Mouse (Mus musculus) liver, adult 2 months (tissue): ENCODE results near the gene Zfp955a. TPM values are rescaled to one million over a fixed set of nuclear protein-coding genes. Genes with fewer than 3 reads are reported as not detected.
"Not testable (repeated sequence)": the region's sequence is repeated elsewhere in the genome, so short reads cannot be mapped to it uniquely, and the experiment has no call there.

ENCODE experiments used
- DNase-seq: peaks from one replicate; pipeline ENCODE4 v3.0.0-alpha.2; 2011; ENCODE audit warnings: low read depth, low spot score; ENCODE audit errors: extremely low read depth
- H3K27ac ChIP-seq: fragments of 200-500 bp; replicated peaks from 2 replicates; pipeline ENCODE4 v1.5.1; 2012; ENCODE audit warnings: low read depth, mild to moderate bottlenecking, control low read depth, inconsistent platforms, low read length; ENCODE audit not compliant: insufficient read depth
- H3K27me3 ChIP-seq: fragments of 200-500 bp; 2 replicates; pipeline ENCODE4 v1.6.1; 2012; ENCODE audit warnings: mild to moderate bottlenecking, moderate library complexity, low read length, inconsistent platforms; ENCODE audit not compliant: control insufficient read depth, insufficient read depth
- H3K36me3 ChIP-seq: fragments of 200-500 bp; 2 replicates; pipeline ENCODE4 v1.6.1; 2012; ENCODE audit warnings: low read length, inconsistent platforms; ENCODE audit not compliant: control insufficient read depth, insufficient read depth
- H3K4me1 ChIP-seq: fragments of 200-500 bp; 2 replicates; pipeline ENCODE4 v1.6.1; 2011; ENCODE audit warnings: low read length; ENCODE audit not compliant: control insufficient read depth, insufficient read depth
- H3K4me3 ChIP-seq: fragments of 200-500 bp; 2 replicates; pipeline ENCODE4 v1.5.1; 2011; ENCODE audit warnings: low read depth, mild to moderate bottlenecking, control low read depth, low read length, moderate library complexity; ENCODE audit not compliant: insufficient read depth
- H3K79me2 ChIP-seq: fragments of 200-500 bp; 2 replicates; pipeline ENCODE4 v1.6.1; 2012; ENCODE audit warnings: inconsistent platforms, mild to moderate bottlenecking, low read length, moderate library complexity; ENCODE audit not compliant: control insufficient read depth, insufficient read depth
- H3K9ac ChIP-seq: fragments of 200-500 bp; 2 replicates; pipeline ENCODE4 v1.6.1; 2012; ENCODE audit warnings: low read depth, mild to moderate bottlenecking, control low read depth, inconsistent platforms, low read length
- CTCF ChIP-seq: fragments of 200-500 bp; IDR thresholded peaks from 2 replicates; pipeline ENCODE4 v1.5.1; 2011; ENCODE audit warnings: low read depth, low read length, control low read depth
- POLR2A ChIP-seq: fragments of 200-500 bp; IDR thresholded peaks from 2 replicates; pipeline ENCODE4 v1.6.1; 2011; ENCODE audit warnings: low read length, control low read depth; ENCODE audit not compliant: insufficient read depth; ENCODE audit errors: extremely low read depth
- WGBS: fragments of 180-500 bp; shearing (Covaris S2); methylation state at CpG from one replicate; pipeline ENCODE4 v1.1.7; 2018; 5-methylcytosine and 5-hydroxymethylcytosine counted together
- polyA plus RNA-seq: library from polyadenylated mRNA; depleted of rRNA; stranded (reverse); fragments of >200 nt; gene quantifications from 2 replicates; pipeline ENCODE4 v1.2.3, GENCODE M21; 2012; rRNA removed
- total RNA-seq: library from RNA; depleted of rRNA; stranded (reverse); fragments of >200 nt; gene quantifications from 2 replicates; pipeline ENCODE4 v1.2.3, GENCODE M21; 2014; rRNA removed

The Zfp955a gene
- total RNA-seq (7.9 and 8.7 TPM in 2 replicates), polyA plus RNA-seq (0.82 and 0.88 TPM in 2 replicates)

DNA sequence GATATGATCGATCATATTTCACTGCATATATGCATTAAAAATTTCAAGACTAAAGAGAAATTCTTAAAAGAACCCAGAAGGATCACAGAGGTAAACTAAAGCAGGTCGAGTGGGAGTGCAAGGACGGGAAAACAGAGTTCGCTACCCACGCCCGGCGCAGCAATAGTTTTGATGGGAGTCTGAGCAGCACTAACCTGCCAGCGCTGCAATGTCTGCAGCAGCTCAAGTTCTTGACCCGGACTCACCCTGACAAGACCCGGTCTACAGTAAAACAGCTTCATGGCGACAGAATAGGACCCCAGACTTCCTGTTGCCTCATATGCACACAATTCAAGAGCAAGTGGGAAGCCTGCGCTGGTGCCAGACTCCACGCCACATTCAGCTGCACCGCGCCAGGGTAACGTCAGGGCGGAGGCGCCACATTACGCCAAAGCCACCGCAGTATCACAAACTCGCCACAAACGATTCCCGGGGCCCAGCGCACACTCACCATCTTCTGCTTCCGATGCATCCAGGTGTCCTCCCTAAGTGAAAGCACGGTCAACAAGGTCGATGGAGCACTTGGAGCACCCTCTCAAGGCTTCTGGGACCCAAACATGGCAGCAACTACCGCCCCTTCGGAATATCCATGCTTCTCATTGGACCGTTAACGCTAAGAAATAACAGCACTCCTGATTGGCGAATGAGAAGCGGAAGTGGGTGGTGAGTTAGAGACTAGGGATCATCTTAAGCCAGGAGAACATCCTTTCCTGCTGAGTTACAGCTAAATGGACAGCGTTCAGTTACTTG is at the start of gene Zfp955a:
Gene Zfp955a, minus strand, starts transcription at position 616 of the 789 bp plus-strand sequence.
- WGBS, result 33% methylated on average over 1 of the region's 34 CpGs
- H3K27me3 ChIP-seq, H3K4me3 ChIP-seq, H3K36me3 ChIP-seq, H3K4me1 ChIP-seq, H3K27ac ChIP-seq, DNase-seq, H3K9ac ChIP-seq, H3K79me2 ChIP-seq: not testable (repeated sequence)

GRCm38 (mm10) chr17:33289876-33290149 is 34.9 kb upstream of the Zfp955a start:
- no CpG with 5 or more reads among the region's 9 CpGs for WGBS

DNA sequence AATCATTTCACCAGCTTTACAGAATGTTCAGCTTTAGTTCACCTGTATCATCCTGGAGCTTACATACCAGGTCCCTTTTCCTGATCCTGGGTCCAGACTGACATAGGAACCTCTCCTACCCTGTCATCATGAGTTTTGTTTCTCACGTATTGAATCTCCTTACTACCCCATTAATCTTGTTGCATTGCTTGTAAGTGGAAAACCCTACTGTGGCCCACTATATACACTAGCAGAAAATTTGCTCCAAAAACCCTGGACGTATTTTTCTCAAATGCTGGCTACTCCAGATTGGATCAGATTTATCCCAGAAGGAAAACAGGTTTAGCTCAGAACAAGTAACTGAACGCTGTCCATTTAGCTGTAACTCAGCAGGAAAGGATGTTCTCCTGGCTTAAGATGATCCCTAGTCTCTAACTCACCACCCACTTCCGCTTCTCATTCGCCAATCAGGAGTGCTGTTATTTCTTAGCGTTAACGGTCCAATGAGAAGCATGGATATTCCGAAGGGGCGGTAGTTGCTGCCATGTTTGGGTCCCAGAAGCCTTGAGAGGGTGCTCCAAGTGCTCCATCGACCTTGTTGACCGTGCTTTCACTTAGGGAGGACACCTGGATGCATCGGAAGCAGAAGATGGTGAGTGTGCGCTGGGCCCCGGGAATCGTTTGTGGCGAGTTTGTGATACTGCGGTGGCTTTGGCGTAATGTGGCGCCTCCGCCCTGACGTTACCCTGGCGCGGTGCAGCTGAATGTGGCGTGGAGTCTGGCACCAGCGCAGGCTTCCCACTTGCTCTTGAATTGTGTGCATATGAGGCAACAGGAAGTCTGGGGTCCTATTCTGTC is 34.3 kb upstream of the Zfp955a start, which contains the start of gene Zfp955b:
Gene Zfp955b, plus strand, starts transcription at position 506 of the 837 bp plus-strand sequence.
- H3K36me3 ChIP-seq, H3K4me3 ChIP-seq, H3K27me3 ChIP-seq, H3K27ac ChIP-seq, H3K4me1 ChIP-seq, H3K9ac ChIP-seq, DNase-seq, H3K79me2 ChIP-seq: not testable (repeated sequence)
- WGBS, result no CpG with 5 or more reads among the region's 25 CpGs

More at GRCm38 (mm10) chr17:33289876-33290149, 34.9 kb upstream of the Zfp955a start:
- H3K9ac ChIP-seq, DNase-seq, H3K27ac ChIP-seq, H3K4me1 ChIP-seq, H3K79me2 ChIP-seq, H3K4me3 ChIP-seq, H3K27me3 ChIP-seq, H3K36me3 ChIP-seq: not testable (repeated sequence)

- no peak overlapping the region for H3K27ac ChIP-seq
- WGBS, result 84% methylated on average over 9 of the region's 9 CpGs
- no peak for TF ChIP-seq POLR2A
- no peak for TF ChIP-seq CTCF
- H3K36me3 ChIP-seq, result no peaks in the 10 kb centered on the region
- no peaks in the 10 kb centered on the region for H3K4me1 ChIP-seq
- H3K27me3 ChIP-seq, result no peaks in the 10 kb centered on the region
- no peak overlapping the region for H3K4me3 ChIP-seq
- no peak overlapping the region for H3K9ac ChIP-seq
- H3K79me2 ChIP-seq, result no peaks in the 10 kb centered on the region
- DNase-seq, result no peak
Observed at GRCm38 (mm10) chr17:33268907-33269306, 14.0 kb upstream of the Zfp955a start.

- Histone ChIP-seq H3K79me2 (no peaks in the 10 kb centered on the region), H3K9ac (no peak within 1 kb of the TSS), H3K4me3 (no peak within 1 kb of the TSS), H3K36me3 (no peaks in the 10 kb centered on the region), H3K27ac (no peak within 1 kb of the TSS), H3K4me1 (no peaks in the 10 kb centered on the region), H3K27me3 (no peaks in the 10 kb centered on the region)
- TF ChIP-seq CTCF (no peak), POLR2A (no peak)
- WGBS, result 76% methylated on average over 1 of the region's 1 CpGs
- no peak for DNase-seq
Observed at GRCm38 (mm10) chr17:33264376-33264775, 9.4 kb upstream of the Zfp955a start, which contains the start of gene Olfr63. Olfr63 (plus strand) TSS chr17:33264676.

GRCm38 (mm10) chr17:33255319-33255657 is 343 bp upstream of the Zfp955a start:
- DNase-seq, H3K27ac ChIP-seq: not testable (repeated sequence)
- WGBS, result no CpG with 5 or more reads among the region's 2 CpGs

DNA sequence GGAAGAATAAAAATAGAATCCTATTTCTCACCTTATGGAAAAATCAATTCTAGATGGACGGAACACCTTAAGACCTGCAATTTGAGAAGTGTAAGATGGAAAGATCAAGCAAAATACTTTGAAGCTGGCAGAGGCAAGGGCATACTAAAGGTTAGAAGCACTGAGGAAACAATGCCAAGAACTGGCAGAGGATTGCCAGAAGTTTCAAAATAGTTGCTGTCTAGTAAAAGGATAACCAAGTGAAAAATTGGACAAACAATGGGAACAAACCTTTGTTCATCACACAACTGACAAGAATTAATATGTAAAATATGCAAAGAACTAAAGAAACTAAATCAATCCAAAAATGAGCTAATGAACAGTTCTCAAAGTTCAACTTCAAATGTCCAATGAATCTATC is 18.3 kb downstream of the Zfp955a start:
- H3K27ac ChIP-seq, H3K36me3 ChIP-seq, H3K4me3 ChIP-seq, H3K4me1 ChIP-seq, H3K9ac ChIP-seq, H3K79me2 ChIP-seq, H3K27me3 ChIP-seq: not testable (repeated sequence)
- 28% methylated on average over 1 of the region's 1 CpGs for WGBS
- peak; percentile 87 for DNase-seq

More at GRCm38 (mm10) chr17:33255319-33255657, 343 bp upstream of the Zfp955a start:
- H3K4me1 ChIP-seq, H3K79me2 ChIP-seq, H3K9ac ChIP-seq, H3K4me3 ChIP-seq, H3K27me3 ChIP-seq, H3K36me3 ChIP-seq: not testable (repeated sequence)
